Mouse (Mus musculus) frontal cortex, postnatal 25 days (tissue): ENCODE results near the gene Kalrn.

Source experiments
- DNase-seq, 2 experiments: peaks; one replicate each; pipeline ENCODE4 v3.0.0; 2022; ENCODE audit warnings: low spot score in 2 of 2

The Kalrn gene

DNA sequence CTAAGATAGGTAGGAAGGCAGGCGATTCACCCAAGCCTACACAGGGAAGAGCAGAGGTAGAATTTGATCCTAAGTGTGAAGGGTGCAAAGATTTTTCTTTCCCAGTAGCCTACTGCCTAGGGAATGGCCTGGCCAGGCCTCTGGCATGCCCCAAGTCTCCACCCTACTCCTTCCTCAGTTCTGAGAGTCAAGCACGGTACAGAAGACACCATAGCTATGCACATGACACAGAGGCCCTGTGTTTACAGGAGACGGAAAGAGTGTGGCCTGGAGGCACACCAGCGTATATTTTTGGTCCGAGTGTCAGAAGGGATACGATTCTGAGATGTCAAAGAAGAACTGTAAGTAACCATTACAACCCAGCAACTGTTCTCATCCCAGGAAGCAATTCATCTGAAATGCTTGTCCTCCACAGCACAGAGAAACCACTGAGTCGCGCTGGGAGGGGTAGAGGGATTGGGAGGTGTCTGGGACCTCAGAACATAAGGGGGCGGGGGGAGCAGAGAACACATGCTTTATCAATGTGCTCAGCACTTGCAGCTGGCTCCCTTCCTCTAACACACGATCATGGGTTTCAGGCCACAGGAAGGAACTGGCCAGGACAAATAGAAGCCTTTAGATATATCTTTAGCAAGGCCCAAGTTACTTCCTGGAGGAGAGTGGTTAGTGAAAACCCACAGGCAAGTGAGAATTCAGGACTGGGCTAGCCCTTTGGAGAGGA lies 536.8 kb downstream of the Kalrn start:
- no peak for DNase-seq

DNA sequence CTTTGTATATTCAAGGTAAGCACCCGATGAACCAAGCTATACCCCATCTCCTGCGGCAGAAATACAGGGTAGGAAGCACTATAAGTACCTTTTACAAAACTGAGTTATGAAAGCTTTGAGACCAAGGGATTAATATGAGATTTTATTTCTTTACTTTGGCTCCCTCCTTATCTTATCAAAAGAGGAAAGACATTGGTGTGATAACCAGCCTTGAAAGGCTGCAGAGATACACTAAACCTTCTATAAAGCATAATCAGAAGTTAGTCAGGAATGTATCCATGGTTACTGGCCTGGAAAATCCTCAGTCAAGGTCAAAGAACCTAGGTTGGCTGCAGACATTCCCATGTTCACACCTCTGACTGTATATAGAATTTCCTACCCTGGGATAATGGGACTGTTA lies 537.6 kb downstream of the Kalrn start:
- no peak for DNase-seq

DNA sequence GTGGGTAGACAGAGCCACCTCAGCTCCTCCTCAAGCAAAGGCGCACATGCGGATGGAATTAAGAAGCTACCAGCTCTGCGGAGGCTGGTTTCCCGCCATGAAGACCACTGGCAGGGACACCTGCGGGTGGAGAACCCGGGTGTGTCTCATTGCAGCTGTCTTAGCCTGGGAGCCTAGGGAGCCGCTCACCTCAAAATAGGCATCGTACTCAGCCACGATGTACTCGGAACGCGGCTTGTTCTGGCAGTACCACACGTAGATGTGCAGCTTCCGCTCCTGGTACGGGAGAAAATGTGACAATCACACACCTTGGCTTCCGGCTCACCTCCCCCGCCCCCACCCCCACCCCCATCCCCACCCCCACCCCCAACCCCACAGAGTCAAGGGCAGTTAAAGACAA lies 539.1 kb downstream of the Kalrn start:
- no peak for DNase-seq

DNA sequence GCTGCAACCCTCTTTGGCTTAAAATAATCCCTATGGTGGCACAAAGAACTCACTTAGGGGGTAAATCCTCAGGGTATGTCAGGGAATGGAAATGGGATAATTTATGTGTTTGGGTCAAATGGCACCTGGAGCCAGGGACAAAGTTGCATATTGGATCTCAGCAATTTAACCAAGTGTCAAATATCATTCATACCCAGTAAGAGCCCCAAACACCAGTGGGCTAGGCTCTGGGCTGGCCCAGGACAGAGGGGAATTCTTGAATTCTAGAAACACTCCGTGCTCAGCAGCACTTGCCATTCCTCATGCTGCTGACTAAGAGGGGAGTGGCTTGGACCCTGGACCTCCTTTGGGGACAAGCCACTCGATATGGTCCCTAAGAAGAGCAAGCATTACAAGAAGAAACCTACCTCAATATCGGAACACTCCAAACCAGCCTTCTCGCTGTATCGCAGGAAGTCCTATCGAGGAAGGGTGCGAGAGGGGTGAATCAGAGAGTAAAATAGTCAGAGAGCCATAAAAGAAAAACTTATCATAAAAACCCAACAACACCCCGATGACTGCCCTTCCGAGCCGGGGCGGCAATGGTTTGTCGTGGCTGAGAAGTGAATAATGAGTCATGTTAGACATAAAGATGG lies 541.2 kb downstream of the Kalrn start:
- DNase-seq = no peak

DNA sequence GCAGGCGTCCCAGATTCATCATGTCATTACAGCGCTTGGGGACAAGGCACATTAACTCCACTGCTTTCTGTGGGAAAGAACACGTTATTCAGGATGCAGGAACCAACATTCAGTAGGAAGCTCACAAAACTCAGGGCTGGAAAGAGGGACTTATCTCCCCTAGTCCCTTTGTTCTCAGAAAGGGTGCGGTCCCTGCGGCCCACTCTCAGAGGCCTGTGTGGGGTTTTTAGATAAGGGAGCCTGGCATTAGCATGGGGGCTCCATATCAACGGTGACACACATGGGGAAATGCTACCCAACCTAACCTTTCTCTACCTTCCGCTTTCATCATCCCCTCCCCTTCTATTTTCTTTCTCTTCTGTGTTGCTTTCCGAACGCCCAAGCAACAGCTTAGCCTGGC lies 541.8 kb downstream of the Kalrn start:
- DNase-seq = no peak

DNA sequence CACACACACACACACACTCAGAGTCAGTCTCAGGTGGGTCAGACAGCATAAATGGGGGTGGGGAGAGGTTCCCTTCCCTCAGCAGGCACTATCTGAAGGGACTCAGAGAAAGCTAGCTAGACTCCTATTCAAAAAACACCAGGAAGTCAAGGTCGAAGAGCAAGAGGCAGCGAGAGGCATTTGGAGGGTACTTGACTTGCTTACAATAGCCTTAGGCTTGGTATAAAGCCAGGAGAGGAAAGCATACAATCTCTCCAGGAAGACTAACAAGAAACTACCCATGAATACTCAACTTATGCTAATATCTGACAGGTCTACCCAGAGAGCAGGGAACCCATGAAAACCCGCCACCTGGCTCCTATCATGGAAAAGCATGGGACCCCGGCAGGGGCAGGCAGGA lies 543.0 kb downstream of the Kalrn start:
- DNase-seq = no peak

DNA sequence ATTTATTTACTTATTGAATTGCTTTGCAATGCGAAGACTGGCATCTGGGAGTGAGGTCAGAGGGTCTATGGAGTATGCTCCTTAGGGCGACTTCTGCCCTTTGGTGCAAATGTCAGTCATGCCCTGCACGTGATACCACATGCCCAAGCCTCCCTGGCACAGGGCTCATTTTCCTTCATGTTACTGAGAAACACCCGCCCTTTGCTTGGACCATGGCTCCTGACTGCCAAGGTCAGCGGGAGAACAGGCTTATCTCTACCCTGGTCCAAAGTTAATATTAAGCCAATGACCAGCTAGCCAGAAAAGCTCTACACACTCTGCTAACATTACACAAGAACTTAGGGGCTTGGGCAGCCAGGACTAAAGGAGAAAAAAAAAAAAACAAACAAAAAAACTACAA lies 543.5 kb downstream of the Kalrn start:
- no peak for DNase-seq

DNA sequence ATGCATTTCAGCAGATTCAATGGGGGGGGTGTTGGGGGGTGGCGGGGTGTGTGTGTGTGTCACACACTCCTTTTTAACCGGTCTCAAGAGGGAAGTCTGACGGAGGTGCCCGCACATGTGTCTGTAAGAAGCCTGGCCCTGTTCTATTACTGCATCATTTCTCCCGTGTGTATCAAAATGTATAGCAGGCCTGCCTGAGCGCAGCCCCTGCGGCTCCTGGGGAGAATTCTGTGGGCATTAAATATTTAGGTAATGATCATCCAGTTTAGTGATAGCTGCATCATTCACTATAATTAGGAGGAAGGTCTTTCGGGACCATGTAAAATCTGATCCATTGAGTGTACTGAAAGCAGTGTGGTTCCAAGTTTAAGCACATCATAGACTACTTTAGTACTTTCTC lies 556.1 kb downstream of the Kalrn start:
- no peak for DNase-seq

DNA sequence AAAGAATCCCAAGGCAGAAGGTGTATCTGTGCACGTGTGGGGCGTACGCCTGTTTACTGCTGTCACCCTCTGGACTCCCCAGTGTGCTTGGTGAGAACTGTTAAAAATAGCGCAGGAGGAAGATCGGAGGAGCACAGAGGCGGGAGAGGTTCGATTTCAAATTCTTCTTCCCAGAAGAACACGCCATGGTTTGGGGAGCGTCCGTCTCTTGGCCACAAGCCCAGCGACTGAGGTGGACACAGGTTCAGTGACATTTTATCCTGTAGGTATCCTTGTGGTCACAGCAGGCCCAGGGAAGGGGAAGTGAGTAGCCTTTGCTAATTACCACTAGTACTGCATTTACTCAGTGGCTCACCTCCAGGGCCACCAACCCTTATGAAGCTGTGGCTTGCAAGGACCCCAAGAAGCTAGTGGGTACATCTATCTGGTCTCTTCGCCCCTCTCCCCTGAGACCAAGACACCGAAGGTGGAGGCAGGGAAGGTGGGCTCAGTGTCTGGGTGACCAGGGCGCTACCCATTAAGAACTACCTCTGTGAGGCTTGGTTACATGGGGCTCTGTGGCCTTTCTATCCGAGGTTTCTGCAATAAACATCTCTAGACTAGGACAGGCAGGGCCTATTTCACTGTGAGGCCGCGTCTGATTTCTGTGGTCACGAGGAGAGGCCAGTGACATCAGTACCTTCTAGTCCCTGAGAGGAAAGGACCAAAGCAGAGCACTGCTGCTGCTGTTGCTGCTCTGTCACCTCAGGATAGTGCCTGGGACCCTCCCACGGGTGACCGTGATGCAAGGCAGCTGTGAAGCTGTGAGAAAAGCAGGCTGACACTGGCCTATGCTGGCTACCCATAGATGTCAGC lies 561.1 kb downstream of the Kalrn start:
- no peak for DNase-seq

DNA sequence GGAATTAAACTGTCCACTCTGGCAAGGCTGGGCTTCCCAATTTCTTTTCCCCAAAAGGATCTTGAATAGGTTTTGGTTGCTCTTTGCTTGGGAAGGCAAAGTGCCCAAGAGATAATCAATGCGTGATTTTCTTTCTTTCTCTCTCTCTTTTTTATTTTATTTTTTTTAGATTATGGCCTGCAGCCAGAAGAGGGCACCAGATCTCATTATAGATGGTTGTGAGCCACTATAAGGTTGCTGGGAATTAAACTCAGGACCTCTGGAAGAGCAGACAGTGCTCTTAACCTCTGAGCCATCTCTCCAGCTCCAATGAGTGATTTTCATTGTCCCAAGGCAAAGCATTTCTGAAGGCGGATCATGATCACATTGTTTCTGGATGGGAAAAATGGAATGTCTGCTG lies 563.8 kb downstream of the Kalrn start:
- DNase-seq = no peak

DNA sequence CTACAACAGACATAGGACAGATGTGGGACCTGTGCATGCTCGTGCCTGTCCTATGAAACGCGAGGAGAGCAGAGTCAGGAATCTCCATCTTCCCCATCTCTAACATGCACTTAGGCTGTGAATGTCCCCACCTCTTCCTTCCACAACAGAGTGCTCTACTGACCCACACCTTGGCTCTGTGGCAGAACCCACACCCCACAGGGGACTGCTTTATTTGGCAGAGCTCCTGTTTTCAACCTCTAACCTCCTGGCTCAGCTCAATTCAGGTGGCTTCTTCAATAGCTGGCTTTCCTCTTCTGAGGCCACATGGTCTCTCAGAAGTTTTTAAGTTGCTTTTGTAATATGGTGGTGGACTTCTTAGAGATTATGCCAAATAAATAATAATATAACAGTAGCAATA lies 567.3 kb downstream of the Kalrn start:
- DNase-seq = no peak

DNA sequence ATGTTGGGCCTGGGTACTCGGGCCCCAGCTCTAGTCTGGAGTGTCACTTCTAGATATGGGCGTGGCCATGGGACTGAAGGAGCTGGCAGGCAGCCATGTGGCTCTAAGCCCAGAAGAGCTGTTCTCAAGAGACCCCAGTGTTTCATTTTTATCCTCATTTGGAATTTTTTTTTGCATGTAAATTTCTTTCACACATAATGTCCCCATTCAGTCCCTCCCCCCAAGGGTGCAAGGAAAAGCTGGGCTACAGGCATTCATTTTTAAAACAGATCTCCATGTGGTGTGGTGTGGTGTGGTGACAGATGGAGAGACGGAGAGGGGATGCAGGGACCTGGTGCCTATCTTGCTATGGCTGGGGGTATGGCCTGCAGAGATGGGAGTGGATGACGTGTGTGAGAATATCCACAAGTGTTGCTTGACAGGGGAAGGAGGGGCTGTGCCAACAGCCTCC lies 569.2 kb downstream of the Kalrn start:
- DNase-seq = peak; percentile 29 to 40

DNA sequence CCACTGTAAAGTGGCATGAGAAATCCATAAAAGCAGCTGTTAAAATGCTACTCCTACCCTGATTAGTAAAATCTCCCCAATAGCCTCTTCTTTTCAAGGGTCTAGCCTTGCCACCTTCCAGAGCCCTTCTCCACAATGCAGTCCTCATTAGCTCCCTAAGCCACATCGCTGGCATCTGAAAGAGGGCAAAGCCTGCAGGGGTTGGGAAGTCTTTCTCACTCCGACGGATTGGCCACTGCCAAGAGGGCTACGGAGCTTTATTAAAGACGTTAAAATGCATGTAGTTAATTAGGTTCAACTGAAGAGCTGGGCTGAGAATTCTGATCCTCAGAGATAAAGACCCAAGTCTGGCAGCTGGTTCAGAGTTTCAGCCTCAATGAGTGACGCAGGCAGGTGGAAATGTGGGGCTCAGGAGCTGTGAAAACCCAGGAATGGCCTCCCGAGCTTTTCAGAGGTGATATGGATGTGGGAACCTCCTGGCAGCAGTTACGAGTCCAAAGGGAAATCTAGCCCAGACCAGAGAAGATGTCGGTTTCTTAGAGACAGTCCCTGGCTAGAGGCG lies 569.7 kb downstream of the Kalrn start:
- DNase-seq = no peak

DNA sequence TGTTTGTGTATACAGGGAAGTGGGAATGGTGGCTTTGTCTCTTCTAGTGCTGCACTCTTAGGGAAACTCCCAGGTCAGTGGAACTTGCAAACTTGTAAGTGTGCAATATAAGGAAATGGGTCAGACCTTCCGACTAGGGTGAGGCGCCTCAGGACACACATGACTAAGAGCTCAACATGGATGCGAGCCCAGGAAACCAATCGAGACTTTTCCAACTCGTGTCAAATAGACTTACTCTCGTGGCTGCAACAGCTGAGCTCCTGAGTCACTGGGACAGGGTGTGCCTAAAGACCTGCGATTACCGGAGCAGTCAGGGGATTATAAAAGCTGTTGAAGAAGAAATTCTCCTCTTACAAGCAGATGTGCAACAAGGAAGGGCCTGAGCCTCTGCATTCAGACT lies 572.6 kb downstream of the Kalrn start:
- DNase-seq = no peak

DNA sequence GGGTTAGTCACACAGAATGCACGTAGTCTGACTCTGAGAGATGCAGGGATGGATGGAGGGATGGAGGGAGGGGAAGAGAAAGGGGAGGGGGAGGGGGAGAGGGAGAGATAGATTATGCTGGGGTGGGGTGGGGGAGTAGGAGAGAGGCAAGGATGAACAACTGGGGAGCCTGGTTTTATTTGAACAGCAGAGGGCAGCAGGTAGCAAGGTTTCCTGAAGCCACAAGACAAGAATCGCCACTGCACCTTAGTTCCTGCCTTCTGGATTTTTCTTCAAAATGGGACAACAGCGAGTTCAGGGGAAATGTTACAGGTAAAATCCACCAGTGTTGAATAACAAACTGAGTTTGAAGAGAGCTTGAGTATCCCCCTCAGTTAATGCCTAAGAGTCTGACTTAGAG lies 573.9 kb downstream of the Kalrn start:
- DNase-seq = peak in 1 of 2 experiments; percentile 34

DNA sequence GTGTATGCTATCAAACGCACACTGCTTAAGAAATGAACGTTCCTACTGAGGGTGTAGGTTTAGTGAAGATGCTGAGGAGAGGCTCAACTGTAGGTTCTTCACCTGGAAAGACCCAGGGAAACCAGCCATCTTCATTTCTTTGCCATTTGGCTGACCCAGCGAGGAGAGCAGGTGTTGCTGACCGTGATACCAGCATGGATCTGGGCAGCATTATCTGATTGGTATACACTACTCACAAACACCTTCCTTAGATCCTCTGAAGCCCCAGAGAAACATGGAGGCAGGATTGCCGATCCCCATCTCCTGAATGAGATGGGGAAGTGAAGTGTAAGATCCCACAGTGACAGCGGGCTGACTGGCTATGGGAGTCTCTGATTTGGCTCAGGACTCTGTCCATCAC lies 575.3 kb downstream of the Kalrn start:
- DNase-seq = no peak

DNA sequence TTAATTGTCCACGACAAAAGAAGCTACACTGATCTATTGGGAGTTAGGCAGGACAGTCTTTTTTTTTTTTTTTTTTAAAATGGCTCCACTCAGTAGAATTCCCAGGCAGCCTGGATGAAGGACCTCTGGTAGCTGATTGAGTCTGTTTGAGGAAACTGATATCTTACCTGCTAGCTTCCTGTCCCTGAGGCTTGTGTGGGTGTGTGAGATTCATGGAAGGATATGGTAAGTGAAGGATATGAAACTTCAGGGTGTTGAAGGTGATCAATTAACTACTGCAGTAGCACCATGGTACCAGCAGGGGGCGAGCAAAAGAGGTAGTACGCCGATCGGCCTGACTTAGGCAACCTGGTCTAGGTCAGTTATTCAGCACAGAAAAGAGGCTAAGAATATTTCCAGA lies 577.3 kb downstream of the Kalrn start:
- DNase-seq = no peak

DNA sequence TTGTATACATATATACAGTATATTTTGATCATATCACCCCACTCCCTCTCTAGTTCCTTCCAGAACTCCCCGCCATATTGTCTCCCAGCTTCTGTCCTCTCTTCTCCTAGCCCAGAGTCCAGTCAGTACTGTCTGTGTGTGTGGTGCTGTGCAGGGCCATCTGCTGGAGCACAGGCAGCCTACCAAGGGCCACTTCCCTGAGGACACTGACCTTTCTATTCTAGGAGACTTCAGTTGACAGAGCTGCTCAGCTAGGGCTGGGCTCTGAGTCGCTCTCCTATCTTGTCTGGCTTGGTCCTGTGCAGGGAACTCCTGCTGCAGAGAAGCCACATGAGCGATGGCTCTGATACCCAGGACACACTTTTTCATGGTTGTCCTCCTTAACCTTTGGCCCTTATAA lies 577.8 kb downstream of the Kalrn start:
- no peak for DNase-seq

DNA sequence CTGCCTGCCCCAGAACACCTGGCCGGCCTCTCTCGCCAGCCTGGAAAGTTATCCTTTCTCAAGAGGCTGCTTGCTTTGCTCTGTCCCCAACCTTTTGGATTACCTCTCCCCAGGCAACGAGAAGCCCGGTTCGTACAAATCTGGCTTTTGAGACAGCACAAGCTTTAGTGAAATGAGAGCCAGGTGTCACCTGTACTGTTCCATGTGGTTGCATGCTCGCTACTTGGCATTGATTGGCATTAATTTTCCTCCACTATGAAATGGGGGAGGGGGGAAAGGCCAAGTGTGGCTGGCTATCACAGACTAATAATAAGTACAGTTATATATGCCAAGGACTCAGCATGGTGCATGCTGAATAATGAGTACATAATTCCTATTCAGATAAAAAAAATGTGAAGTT lies 579.0 kb downstream of the Kalrn start:
- DNase-seq = no peak

DNA sequence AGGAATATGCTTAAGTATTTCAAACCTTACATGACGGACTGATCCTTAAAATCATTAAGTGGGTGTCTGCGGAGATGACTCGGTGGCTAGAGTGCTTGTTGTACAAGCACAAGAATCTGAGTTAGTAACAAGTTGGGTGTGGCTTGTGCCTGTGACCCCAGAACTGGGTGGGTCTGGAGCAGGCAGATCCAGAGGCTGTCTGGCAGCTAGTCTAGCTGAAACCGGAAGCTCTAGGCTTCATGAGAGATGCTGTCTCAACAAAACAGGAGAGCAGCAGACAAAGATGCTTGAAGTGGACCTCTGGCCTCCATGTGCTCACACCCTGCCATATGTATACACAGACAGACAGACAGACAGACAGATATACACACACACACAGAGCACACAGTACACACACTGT lies 582.6 kb downstream of the Kalrn start:
- DNase-seq = no peak

DNA sequence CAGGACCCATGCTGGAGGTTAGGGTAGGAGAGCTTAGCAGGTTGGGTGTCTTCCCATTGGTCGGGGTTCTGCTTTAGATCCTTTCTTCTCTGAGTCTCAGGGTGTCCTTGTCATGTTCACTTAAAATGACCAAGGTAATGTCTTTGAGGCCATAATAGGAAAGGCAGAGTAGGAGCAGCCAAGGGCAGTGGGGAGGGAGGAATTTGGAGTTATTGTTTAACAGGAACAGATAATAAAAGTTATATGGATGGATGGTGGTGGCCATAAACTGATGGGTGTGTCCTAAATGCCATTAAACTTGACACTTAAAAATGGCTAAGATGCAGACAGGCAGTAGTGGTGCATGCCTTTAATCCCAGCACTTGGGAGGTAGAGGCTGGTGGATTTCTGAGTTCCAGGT lies 584.2 kb downstream of the Kalrn start:
- DNase-seq = no peak

DNA sequence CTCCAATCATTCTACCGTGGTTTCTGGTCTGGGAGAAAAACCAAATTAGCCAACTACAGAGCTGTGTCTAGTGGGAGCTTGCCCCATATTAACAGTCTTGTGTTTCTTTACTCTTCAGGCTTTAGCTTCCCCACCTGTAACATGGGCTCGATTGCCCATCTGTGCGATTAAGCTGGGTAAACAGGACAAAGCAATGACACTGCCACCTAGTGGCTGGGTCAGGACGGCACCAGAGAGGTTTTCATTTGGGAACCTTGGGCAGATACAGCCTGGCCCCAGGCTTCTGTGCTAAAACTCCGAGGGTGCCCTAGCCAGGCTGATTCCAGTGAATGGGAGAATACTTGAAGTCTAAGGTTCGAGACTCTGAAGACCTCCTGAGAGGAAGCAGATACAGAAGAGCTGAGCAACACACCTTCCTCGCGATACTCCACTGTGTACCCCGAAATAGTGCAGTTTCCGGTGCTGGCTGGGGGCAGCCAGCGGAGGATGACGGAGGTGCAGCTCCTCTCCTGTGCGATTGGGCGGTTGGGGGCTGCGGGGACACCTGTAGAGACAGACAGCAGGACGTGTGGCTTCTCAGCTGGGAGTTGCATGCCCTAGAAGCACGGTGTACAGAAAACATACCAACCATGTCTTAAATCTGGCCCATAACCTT lies 584.8 kb downstream of the Kalrn start:
- DNase-seq = peak in 1 of 2 experiments; percentile 56
